Mouse (Mus musculus) stomach, adult 2 months (tissue): ENCODE measurements around the gene Bst1. TPM values are rescaled to one million over a fixed set of nuclear protein-coding genes. Genes with fewer than 3 reads are reported as not detected.

Experiments
- polyA plus RNA-seq: library from polyadenylated mRNA; depleted of rRNA; stranded (reverse); fragments of >200 nt; gene quantifications from 2 replicates; pipeline ENCODE4 v1.2.3, GENCODE M21; 2012; rRNA removed

The Bst1 gene
- polyA plus RNA-seq: 0.09 and 0.17 TPM in 2 replicates

DNA sequence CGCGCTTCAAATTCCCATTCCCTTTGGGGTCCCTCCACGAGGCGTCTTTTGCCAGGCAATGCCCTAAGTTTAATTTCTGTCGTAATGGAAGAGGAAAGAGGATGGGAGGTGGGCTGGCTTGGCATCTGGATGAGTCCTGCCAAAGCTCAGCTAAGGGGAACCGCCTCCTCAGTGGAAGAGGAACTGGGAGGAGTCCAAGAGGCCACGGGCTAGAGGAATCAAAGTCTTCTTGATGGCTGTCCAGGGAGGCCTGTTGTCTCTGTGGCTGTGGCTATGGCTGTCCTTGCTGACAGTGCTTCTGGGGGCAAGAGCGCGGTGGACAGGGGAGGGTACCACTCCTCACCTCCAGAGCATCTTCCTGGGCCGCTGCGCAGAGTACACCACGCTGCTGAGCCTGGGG, at the start of gene Bst1:
Gene Bst1, plus strand, starts transcription at position 191 of the 400 bp plus-strand sequence.

DNA sequence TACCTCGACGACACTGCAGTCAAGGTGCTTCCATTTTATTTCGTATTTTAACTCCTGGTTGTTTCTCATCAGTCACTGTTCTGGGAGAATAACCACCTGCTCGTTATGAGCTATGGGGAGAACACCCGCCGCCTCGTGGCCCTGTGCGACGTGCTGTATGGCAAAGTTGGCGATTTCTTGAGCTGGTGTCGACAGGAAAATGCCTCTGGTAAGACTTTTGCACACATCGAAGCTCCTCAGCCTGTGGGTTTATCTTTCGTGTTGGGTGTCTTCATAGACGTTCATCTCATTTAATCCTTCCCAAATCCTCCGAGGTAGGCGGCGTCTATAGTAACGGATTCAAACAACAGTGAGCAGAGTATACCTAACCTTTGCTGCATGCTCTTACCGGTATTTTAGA, 2.9 kb downstream of the Bst1 start, which contains the start of gene Fbxl5:
Gene Fbxl5, minus strand, starts transcription at position 101 of the 400 bp plus-strand sequence.

DNA sequence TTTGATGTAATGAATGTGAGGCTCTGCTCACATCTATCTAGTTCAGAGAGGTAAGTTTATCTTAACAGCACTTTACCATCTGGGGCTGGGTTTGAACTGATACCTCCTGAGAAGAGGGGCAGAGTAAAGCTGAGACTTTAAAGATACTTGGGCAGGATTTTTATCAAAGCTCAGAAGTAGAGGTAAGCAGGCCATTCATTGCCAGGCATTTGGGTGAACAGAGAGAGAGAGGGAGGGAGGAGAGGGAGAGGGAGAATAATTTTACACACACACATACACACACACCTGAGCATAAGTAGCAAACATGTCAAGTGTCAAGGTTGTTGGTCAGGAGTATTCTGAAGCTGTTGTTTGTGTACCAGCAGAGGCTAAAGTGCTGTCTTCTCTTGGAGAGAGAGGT, 49.6 kb downstream of the Bst1 start, which contains the start of gene Cd38:
Gene Cd38, plus strand, starts transcription at position 301 of the 400 bp plus-strand sequence.

Other genes starting within 250 kb of the Bst1 start
- 0.30 and 0.67 TPM in 2 replicates for gene Cc2d2a, start 156.5 kb upstream of the Bst1 start, polyA plus RNA-seq
- gene Fbxl5, start 2.8 kb downstream of the Bst1 start, polyA plus RNA-seq: 3.6 and 6.0 TPM in 2 replicates
- gene Cd38, start 49.7 kb downstream of the Bst1 start, polyA plus RNA-seq: 0.58 and 1.0 TPM in 2 replicates
- gene Gm7879, start 94.3 kb downstream of the Bst1 start, polyA plus RNA-seq: not detected in 2 replicates
- 21.4 and 28.6 TPM in 2 replicates for gene Fgfbp1, start 162.9 kb downstream of the Bst1 start, polyA plus RNA-seq